Mouse (Mus musculus) mesoderm, embryonic 11.5 days (tissue): ENCODE measurements at regions not wholly inside any gene's neighbourhood (a gene's known extent, or its start where the extent isn't known, plus 50 kb on each side); places are given as distances from the start of the nearest gene placed in this dataset.
A peak's percentile ranks its signal among the peaks of the same experiment; 100 is the strongest.

Experiments used
- DNase-seq: peaks from one replicate; pipeline ENCODE4 v3.0.0-alpha.2; 2012; ENCODE audit warnings: low read depth, low spot score

DNA sequence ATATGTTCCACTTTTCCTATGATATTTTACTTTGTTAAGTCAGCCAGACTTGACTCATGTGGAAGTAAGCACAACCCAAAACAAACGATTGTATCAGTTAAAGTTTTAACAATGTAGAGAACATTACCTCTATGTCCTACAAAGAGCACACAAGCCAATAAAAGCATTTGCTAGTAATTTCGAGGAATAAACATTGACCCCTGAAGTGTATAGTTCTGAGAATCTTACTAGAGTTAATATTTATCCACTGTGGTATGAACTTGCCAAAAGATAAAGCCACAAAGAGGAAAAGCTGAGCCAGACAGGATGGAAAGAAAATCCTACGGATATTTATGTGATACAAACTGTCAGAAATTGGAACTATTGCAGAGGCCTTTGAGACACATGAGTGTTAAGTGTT, 161.5 kb upstream of the Mbnl1 start:
- DNase-seq, result no peak

DNA sequence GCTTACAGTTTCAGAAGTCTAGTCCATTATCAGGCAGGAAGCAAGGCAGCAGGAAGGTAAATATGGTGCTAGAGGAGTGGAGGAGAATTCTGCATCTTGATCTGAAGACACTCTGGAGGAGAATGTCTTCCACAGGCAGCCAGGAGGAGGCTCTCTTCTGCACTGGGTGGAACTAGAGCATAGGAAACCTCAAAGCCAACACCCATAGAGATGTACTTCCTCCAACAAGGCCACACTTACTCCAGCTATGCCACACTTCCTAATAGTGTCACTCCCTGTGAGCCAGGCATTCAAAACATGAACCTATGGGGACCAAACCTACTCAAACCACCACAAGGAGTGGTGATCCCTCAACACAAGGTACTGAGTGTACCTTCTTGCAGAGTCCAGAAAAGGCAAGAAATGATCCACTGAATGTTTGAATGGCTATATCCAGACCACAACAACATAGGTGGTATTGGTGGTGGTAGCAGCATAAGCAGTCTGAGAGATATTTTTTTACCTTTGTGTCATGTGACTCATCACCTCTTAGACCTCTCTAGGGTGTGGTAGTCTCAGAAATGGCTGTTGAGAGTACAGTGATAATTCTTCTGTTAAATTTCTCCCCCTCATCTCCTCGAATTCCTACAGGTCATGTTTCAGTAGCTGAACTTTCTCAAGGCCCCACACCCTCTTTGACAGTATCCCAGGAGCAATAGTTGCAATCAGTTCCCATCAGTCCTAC, 152.3 kb upstream of the Mbnl1 start:
- DNase-seq, result no peak

DNA sequence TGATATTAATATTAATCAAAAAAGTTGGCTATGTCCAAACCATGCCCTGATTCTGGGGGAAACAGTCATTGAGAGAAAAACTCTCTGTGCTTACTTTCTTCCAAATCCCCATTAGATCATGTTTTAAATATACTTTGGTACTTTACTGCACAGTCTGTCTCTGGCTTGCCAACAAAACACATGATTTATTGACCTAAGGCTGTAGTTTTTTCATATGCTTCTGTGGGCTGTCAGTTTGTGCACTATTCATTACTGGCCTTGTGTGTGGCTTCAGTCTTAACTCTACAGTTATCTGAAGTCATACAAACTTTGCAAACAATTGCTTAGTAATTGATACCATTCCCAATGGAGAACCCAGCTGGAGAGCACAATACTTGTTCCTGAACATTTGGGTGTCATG, 149.1 kb upstream of the Mbnl1 start:
- DNase-seq, result no peak

DNA sequence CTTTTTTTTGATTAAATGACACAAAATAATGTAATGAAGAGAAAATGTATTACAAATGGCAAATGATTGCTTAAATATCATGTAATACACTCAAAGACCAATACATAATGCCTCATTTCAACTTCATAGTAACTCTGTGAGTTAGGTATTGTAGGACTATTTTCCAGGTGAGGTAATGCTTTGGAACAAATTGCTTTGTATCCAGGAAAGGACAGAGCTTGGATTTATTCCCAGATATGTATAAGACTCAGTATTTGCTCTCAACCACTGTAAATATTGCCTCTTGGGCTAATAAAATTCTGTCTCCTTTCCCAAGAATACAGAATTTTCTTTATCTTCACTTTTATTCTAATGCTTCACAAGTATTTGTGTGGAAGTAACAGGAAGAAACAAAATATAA, 148.2 kb upstream of the Mbnl1 start:
- DNase-seq, result no peak

DNA sequence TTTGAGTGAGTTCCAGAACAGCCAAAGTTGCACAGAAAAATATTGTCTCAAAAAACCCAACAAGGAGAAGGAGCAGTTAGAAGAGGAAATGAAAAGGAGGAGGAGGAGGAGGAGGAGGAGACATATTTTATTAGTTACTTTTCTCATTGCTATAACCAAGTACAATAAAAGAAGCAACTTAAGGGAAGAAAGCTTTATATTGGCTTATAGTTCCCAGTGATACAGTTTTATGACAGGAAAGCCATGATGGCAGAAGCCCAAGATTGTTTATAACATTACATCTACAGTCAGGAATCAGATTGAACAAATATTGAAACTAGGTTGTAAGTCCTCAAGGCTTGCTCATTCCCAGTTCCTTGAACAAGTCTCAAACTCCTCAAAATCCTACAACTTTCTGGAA, 147.7 kb upstream of the Mbnl1 start:
- no peak for DNase-seq

DNA sequence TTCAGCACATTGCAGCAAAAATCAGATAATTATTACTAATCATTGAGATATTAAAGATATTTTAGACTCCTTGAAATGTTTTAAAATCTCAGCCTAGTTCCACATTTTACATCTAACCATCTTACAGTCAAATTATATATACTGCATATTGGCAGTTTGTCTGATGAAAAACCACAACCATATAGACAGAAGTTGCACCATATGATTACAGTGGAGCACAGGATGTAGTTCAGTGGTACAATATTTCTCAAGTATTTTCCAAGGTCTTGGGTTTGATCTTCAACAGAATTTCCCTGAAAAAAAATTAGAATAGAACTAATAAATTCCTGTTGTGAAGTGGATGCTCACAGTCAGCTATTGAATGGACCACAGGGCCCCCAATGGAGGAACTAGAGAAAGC, 140.2 kb upstream of the Mbnl1 start:
- no peak for DNase-seq

DNA sequence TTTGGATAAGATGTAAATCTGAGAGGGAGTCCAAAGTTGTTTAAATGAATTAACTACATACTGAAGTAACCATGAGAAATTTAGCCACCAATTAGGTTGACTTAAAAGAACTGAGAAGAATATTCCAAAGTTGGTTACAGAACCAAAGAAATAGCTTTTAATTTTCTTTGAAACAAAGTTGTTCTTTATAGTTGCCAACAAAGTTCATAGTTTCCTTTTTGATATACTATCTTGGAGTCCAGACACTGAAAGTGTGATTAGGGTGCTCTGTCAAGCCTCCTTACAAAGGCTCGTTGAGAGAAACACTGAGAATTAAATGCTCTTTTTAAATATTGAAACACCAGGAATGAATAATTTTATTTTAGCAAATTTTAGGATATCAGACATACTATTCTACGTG, 139.0 kb upstream of the Mbnl1 start:
- no peak for DNase-seq

DNA sequence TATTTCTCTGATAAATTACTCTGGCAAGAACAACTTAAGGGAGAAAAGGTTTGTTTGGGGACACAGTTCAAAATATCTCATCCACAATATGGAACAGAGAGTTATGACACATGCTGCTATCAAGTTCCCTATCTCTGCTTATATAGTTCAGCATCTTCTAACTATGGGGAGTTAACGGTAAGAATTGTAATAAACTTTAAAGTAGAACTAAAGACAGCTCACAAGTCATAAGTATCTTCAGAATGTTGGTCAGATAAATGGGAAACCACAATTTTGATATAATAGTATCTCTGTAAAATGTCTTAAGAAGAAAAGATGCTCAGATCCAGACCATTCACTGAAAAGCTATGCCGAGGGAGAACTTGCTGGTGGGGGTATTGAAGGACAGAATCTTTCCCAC, 138.5 kb upstream of the Mbnl1 start:
- DNase-seq, result no peak

DNA sequence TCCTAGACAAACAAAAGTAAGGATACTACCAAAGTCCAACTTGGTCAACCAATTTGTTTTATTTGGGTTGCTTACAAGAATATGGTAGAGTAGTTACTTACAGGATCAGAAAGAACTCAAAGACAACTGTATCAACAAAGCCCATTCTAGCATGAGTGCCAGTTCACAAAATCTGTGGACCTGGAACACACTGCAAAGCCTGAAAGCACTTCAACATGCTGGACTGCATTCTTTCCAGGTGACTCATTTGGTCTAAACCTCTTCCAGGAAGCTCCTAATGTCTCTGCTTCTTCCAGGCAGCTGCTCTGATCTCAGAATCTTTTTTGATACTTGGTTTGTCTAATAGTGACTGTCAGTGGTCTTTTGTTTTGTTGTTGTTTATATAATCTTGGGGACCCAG, 126.2 kb upstream of the Mbnl1 start:
- peak; percentile 2 for DNase-seq

DNA sequence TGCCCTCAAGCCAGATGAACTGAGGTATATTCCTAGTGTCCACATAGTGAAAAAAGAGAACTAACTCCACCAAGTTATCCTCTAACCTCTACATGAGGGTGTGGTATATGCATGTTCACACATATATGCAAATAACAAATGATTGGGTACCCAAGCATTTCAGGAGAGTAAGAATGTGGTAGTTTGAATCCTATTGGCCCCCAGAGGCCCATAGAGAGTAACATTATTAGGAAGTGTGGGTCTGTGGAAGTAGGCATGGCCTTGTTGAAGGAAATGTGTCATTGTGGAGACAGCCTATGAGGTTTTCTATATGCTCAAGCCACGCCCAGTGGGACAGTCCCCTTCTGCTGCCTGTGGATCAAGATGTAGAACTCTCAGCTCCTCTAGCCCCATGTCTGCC, 125.6 kb upstream of the Mbnl1 start:
- no peak for DNase-seq

DNA sequence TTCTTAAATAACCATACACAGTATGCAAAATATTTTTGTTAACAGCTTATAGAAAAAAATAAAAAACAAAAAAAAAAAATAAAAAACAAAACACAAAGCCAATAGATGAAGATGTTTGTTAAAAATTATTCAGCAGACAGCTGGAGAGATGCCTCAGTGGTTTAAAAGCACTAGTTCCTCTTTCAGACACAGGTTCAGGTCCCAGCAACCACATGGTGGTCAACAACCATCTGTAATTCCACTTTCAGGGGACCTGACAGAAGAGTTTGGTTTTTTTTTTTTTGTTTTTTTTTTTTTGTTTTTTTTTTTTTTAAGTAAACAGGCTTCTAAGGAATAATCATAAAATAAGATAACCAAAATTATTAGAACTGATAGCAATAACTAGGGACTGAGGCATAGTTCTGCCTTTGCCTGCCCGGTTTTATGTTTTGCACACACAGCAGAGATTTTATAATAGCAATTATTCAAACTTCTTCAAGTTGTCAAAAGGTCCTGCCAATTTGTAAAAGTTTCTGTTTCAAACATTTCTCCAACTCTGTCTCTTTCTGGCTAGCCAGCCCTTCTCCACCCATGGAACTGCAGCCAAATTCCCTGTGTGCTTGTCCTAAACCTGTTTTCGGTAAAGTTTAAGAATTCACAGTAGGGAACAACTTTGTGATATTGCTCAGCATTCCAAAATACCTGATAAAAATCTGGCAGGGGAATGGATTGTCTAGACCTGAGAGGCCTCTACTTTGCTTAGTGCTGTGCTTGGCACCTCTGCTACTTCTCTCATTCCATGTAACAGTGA, 101.3 kb upstream of the Mbnl1 start:
- DNase-seq, result no peak

DNA sequence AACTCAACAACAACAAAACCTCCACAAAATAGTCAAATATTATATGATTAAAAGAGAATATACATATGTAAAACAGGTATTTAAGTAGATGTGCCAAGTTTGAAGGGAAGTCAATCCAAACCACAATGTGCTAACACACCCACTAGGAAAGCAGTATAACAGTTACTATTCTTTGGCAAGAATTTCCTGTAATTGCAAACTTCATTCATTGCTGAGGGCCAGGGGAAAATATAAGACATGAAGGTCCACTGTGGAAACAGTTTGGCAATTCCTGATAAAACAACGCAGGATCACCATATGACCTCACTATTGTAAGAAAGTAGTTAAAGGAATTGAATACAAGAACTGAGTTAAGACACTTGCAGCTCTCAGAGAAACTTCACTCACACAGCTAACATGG, 99.0 kb upstream of the Mbnl1 start:
- DNase-seq, result no peak

DNA sequence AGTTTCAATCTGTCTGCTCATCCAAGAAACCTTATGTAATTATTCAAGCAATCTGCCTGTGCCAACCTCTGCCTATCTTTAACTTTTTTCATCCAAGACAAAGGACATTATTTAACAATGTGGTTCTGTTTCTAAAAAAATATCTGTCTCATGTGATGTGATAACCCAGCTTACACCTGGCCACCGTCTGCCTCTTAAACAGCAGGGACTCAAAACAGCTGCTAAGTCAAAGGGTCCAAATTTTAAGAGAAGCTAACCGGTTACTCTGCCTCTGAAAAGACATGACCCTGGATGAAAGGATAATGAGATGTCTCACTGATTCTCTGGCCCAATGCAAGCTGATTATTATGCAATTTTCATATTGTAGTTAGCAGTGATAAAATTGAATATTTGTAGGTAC, 84.0 kb upstream of the Mbnl1 start:
- DNase-seq, result no peak

DNA sequence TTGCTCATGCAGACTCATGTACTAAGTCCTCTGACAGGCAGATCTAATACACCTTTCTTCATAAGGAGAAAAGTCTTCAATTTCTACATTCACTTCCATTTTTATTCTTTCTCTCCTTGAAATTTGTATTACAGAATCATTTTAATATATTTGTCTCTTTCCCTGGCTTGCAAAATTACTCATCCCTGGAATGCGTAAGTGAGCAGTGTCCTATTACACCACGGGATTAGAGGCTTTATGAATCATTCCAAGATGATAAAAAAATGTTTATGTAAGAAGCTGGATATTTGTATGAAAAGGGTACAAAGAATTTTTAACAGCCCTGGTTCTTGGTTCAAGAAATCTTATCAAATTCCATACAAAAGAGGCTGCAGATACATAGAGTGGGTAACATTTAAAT, 83.6 kb upstream of the Mbnl1 start:
- DNase-seq, result no peak

DNA sequence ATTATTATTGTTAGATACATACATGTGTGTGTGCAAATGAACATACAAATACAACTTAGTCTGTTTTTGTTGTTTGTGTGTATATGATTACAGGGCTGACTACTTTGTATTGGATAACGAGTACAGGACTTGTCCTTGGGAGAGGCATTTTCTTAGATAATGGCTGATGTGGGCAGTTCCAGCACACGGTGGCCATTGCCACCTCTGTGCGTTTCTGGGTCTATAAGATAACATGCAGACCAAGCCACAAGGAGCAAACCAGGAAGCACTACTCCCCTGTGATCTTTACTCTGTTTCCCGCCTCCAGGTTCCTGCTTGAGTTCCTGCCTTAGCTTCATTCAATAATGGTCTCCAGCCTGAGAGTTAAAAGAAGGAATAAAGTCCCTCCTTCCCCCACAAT, 77.3 kb upstream of the Mbnl1 start:
- DNase-seq, result no peak

DNA sequence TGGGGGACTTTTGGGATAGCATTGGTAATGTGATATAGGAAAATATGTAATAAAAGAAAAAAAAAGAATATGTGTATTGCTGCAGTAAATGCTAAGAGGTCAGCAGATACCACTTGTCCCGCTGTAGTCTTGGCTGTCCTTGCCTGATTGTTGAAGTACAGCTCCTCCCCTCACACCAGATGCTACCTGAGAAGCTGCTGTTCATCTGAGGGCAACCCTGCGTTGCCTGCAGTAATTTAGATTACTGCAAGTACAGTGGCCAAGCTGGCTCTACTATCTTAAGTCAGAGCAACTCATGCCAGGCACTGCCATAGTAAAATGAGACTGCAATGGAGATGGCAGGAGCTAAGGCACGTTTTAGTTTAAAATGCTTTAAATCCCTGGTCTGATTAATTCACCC, 75.7 kb upstream of the Mbnl1 start:
- DNase-seq, result no peak

DNA sequence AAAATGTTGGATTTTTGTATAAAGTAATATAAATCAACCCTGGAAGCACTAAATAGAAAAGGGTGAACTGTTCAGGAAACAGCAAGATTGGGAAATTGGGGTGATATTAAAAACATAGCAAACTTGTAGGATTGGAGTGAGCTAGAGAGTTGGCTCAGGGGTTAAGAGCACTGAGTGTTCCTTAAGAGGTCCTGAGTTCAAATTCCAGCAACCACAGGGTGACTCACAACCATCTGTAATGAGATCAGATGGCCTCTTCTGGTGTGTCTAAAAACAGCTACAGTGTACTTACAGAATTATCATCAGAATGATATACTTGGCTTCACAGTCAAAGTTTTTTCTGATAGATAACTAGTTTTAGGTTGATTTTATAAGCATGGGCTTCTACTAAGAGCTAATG, 73.8 kb upstream of the Mbnl1 start:
- no peak for DNase-seq

DNA sequence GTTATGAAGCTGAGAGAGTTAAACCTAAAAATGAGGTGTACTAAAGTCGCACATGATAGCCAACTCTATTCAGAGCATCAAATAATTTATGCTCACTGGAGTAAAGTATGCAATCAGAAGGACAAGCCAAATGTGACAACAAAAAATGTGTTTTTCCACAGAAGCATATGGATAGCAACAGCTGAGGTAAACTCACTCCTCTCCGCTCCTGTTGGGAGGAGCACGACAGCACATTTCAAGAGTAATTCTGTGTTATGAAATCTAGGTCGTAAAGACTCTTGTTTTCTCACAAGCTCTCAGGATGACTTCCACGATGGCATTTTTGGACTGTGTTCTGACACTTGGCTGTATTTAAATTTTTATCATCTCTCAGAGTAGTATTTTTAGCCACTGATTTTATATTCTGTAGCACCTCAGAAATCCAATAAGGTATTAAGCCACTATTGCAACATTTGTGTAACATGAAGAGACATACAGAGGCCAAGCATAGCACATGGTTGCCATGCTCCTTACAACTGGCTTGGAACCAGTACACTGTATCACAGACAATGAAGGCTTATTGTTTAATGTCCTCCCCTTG, 70.3 kb upstream of the Mbnl1 start:
- DNase-seq, result no peak

DNA sequence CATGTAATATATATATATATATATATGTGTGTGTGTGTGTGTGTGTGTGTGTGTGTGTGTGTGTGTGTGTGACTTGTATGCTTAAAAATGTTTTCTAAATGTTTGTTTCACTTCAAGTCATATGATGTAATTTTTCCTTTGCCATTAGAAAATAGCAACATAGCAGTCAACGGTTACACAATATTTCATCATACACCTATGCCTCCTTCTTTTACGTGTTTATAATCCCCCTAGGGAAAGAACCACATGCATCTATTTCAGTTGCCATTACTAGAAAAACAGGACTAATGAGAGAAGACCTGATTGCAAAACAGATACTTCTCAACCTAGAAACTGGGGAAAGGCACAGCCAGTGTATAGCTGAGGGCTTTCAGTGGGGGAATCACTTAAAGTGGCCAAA, 65.2 kb upstream of the Mbnl1 start:
- DNase-seq, result no peak

DNA sequence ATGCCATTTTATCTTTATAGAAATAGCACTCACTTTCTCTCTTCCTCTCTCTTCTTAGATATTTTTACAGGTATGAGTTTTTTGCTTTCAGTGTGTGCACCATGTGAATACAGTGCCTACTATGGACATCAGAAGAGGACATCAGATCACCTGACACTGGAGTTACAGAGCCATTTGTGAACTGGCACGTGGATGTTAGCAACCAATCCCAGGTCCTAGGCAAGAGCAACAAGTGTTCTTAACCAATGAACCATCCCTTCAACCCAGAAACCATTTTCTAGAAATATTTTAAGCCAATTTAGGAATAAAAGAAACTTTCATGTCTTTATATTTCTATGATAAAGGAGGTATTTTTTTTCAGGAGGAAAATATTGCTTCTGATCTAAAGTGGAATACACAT, 64.7 kb upstream of the Mbnl1 start:
- no peak for DNase-seq

DNA sequence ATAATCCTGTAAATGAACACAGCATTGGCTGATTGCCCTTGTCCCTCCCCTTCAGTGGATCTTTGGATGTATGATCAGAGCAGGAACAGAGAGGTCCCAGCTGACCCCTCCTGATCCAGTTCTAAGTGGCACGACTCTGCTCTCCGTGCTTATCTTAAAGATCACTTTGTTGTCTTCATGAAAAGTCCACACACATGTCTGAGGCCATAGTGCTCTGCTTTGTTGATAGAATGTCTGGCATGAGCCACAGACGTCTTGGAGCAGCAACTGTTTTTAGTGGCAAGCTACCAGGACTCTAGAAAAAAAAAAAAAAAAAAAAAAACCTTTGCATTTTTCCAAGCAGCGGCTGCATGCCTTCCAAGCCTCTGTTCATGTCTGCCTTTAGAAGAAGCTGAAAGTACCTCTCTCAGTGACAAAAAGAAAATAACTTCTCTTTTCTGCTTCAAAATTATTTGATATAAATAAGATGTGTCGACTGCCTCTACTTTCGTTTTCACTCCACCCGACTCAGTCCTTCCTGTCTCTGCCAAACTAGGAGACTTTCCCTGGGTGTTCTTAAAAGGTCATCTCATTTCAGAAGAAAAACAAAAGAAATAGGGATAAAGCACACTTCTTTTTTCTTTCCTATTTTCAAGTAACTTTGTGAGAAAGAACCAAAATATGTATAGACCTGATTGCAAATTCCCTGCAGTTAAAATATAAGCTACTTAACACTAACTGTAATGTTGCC, 63.9 kb upstream of the Mbnl1 start:
- DNase-seq, result no peak

DNA sequence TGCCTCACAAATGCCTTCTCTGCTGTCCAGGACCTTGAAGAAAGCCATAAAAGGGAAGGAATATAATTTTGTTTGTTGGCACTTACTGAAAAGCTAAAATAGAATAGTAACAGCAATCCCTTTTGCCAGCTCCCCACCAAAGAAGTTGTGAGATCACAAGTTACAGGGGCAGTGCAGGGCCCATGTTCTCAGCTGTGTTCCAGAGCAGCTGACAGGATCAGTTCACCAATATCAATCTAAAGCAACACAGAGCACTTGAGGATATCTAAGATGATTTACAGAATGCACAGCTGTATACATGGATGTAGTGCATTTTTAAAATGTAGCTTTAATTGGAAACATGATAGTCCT, 63.4 kb upstream of the Mbnl1 start:
- DNase-seq, result no peak

DNA sequence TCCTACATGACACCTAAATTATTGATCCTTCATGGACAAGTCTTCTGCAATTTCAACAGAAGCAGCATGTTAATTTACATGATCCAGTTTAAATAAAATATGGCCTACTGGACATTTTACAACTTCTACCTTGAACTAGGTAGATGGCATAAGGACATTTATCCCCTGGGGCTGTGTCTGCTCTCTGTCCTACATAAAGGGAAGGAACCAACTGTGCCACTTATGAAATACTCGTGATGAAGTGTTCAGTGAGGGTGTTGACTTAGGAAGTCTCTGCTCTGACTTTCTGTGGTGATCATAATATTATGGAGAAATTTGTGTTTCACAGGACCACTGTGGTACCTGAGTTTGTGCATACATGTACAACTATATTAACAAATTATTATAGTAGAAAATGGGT, 60.9 kb upstream of the Mbnl1 start:
- no peak for DNase-seq
